Mouse (Mus musculus) right cerebral cortex, adult 2 months (tissue): ENCODE results near the gene Agbl1.
"Not testable (repeated sequence)": the region's sequence is repeated elsewhere in the genome, so short reads cannot be mapped to it uniquely, and the experiment has no call there.

Source experiments
- DNase-seq, 2 experiments: peaks; one replicate each; pipeline ENCODE4 v3.0.0; 2021 to 2022; ENCODE audit warnings: low spot score in 2 of 2

The Agbl1 gene

DNA sequence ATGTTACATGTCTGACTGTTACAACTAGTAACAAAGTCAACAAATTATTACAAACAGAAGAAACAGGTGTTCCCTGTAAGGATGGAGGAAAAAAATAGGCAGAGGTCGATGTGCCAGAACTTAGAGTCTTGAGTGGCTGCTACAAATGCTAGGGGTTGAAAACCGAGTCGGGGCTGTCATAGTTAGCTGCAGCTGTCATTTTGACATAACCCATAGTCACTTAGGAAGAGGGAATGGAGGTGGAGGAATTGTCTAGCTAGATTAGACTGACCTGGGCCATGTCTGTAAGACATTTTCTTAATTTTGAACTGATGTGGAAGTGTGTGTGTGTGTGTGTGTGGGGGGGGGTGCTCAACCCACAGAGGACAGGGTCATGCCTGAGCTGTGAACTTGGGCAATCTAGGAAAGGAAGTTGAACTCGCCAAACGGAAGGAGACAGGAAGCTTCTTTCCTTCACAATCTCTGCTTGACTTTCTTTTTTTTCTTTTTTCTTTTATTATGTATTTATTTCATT, 364.9 kb downstream of the Agbl1 start:
- no peak for DNase-seq

DNA sequence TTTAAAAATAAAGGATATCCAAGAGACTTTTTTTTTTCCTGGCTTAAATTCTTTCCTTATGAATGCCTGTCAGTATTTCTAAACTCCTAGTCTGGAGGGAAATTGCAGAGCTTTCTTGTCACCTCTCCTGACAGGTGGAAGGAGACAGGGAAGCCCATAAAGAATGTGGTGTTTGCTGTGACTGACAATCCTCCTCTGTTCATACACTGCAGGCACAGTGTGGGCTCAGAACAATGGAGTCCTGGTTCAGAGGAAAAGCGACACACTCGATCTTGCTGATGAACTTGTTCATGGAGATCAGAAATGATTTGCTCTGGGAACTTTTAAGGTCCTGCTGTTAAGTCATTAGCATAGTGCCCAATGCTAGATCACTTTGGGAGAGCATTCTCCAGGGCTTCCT, 368.1 kb downstream of the Agbl1 start:
- DNase-seq = no peak

DNA sequence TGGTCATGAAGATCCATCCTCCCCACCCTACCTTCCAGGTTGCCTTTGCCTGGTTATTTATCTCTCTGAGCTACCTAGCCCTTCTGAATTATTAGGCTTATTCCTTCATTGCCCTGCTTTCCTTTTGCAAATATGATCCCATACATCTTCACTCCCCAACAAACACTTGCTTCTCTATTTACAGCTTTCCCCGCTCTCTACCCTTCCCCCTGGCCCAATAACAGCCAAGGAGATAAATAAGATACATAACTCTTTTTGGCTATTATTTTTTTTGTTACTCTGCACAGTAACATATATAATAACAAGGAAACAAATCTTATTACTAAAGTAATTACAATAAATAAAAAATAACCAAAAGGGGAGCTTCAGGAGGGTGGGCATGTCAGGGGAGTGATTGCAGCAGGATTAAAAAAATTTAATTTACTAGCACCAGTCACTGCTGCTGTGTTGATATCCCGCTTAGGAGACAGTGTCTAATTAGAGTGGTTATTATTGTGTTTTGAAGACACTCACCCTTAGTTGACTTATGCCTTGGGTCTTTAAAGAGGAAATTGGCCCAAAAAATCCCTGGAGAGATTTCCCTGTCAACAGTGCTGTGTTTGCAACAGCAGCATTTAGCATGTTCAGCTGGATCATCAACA, 370.5 kb downstream of the Agbl1 start:
- no peak for DNase-seq

DNA sequence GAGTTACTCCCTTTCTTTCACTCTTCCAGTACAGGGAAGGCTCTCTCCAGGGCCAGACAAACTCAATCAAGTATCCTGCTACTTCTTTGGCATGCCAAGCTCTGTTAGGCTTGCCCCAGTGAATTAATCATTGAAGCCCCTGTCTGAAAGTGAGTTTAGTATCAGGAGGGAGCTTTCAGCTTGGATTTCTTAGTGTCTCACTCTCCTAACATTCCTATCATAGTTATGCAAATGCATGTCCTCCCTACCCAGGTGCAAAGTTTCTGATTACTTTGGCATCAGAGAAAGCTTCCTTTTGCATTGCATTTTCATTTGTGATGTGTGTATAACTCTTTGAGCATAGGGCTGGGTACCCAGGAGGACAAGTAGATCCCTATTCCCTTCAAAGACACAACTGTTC, 399.8 kb downstream of the Agbl1 start:
- no peak for DNase-seq

DNA sequence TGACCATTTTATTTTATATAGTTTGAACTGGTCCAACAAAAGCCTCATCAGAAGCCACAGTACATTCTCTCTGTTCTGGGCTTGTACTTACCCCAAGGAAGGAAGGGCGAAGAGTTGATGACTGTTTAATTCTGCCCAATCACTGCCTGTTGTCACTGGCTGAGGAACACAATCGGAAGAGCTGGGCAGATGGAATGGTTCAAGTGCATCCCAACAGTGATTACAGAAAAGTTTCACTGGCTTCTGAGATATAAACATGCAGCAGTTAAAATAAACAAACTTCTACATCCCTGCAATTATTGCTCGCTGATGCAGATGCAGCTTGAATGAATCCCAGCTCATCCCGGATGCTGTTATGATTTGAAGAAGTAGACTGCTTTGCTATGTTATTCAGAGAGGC, 421.3 kb downstream of the Agbl1 start:
- no peak for DNase-seq

DNA sequence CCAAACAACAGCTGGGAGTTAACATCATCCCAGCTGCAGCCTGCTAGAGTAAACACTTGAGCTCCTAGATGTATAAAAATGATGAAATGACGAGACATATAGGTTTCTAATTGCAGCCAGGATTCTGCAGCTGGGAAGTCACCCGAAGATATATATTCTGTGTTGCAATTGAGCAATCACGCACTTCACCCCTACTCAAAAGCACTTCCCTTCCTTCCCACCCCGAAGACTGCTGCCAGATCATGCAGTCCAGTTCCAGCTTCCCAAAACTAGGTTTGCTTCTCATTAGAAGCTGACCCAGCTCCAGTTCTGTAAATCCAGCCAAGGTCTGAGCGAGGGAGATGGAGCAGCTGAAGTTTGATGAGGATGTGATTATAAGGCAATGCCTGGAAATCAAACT, 431.4 kb downstream of the Agbl1 start:
- no peak for DNase-seq

DNA sequence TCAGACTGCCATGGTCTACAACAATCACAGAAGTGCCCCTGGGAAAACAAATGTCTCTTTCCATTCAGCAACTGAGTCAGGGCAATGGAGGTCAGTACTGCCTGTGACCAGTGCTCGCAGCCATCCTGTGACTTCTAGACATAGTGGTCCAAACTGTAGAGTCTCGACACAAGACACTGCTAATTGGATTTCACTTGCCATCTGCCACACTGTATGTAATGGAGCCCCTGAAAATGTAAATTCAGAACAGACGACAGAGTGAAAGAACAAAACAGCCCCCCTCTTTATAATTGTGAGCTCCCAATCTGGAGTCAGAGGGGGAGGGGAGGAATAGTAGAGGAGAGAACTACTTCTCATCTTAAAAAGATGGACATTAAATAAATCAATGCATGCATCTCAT, 445.2 kb downstream of the Agbl1 start:
- DNase-seq = no peak

DNA sequence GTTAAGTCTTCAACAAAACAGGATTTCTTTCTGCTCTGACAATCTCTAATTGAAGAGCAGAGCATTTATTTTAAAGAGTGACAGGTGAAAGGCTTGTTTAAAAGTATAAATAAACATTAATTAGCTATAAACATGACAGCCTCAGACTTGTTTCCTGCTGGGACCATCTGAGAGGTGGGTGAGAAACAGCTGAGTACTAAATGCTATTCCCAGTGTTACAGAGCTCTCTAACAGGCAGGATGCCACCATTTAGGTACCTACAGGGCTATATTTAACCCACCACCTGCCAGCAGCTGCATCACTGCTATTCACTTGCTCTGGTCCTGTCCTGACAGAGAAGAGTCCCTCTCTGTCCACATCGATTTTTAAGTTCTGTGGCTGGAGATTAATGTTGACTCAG, 471.5 kb downstream of the Agbl1 start:
- peak in 1 of 2 experiments; percentile 16 for DNase-seq

DNA sequence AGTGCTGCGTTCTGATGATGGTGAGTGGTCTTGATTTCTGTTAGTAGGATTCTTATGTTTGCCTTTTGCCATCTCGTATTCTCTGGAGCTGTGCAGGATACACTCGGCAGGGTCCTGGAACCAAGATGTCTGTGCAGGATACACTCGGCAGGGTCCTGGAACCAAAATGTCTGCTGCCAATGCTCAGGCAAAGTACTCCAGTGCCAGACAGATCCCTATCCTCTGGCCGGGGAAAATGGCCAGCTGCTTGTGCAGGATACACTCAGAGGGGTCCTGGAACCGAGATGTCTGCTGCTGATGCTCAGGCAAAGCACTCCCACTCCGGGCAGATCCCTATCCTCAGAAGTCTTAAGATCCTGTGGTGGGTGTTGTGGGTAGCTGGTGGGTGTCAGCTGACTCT, 502.5 kb downstream of the Agbl1 start:
- DNase-seq = not testable (repeated sequence)

DNA sequence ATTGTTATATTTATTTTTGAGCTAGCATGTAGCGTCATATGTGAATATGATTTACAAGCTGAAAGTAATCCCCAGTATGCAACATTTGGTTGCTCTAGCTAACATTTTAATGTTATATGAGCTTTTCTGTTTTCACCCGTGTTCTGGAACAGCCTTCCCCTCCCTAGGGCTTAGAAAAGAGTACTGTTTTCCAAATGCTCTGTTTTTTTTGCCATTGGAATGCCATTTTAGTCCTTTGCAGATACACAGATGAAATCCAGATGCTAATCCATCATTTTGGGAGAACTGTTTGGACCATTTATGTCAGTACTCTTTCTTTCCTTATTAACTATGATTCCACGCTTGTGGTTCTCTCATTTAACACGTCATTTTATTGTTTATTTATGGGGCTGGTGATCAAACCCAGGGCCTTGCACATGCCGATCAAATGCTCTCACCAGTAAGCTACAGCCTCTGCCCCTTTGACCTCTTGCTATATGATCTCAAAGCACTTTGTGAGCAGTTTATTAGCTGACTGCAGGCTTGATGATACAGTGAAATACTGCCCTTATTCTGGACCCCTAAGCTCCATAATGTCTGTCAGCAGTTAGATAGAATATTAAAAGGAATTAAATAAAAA, 547.7 kb downstream of the Agbl1 start:
- DNase-seq = no peak

DNA sequence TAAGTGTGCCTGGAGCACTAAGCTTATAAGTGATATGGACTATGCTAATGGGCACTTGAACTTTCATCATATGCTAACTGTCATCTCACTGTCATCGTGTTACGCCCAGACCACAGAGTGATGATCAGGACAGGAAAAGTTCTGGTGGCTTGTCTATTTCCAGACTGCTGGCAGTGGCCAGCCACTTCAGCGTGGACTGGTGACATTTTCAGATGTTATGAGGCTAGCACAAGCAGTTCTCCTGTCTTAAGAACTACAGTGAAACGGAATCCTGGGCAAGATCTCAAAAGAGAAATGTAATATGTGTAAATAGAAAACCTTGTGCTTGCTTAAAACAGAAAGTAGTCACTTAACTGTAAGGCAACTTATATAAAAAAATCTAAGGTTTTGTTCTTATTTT, 550.8 kb downstream of the Agbl1 start:
- DNase-seq = no peak

DNA sequence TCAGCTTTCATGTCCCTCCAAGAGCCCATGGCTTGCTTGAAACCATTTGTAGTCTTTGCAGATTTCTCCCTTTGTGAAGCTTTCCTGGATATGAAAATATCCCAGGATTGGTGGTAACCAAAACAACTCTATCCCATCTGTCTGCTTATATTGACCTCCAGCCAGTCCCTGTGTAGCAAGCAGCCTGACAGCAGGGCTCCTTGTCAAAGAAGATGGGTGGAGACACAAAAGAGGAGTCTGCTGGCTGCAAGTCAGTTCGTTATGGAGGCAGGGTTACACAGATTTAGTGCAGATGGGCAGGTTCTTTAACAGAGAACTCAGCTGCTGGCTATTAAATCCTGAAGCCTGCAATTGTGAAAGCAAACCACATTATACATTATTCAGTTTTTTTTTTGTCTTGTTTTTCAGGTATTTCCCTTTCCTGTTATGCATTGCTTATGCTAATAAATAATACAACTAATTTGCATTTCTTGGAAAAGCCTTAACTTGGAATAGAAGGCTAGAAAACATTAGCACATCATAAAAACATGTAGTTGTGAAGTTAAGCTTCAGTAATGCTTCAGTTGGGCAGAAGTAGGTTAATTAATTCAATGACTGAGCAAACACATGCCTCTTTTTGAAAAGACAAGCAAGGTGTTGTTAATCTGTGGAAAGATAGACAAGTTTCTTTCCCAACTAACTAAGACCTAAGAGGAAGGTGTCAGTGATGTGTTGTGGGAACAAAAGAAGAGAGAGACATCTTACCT, 559.0 kb downstream of the Agbl1 start:
- no peak for DNase-seq

DNA sequence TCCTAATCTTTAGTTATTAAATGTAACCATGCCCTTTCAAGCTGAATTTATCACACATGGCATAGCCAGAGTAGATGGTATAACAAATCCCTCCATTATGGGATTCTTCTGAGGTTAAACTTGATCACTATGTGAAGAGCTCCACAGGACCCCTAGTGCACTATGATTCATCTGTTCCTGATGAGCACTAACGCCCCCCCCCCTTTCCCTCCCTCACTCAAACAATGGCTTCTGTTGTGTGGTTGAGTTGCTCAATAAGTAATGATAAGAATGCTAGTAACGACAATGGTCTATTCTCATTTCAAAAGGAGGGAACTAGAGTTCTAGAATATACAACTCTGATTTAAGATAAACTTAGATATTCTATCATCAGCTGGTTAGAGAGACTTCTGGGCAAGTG, 560.4 kb downstream of the Agbl1 start:
- no peak for DNase-seq

DNA sequence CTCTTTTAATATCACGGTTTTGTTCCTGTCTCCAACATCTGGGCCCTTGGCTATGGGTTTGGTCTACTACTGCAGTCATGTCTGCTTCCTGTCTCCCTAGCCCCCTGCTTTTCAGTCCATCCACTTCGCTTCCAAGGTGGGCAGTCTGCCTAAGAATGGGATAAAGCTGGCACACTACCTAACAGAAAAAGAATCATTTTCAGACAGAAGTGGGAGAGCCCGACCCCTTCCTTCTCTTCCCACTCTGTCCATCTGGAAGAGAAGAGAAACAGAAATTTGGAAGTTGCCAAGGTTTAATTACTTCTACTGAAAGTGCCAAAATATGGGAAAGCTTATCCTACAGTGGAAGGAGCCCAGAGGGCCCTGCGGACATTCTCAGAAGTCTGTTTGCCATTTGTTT, 561.6 kb downstream of the Agbl1 start:
- no peak for DNase-seq

DNA sequence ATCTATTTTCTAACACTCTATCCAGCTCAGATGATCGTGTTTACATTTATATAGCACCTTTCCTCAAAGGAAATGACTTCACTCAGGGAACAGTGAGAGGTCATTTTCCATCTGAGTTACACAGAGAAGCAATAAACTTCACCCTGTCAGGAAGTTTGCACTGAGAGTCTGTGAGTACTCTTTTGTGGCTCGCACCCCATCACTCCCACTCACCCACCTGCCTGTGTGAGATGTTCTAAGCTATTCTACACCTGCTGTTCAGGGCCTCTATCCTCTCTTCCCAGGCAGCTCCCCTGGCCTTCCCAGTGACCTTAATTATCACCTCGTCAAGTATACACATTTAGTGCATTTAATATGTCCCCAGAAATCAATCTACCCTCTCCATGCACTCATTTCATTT, 580.3 kb downstream of the Agbl1 start:
- no peak for DNase-seq

DNA sequence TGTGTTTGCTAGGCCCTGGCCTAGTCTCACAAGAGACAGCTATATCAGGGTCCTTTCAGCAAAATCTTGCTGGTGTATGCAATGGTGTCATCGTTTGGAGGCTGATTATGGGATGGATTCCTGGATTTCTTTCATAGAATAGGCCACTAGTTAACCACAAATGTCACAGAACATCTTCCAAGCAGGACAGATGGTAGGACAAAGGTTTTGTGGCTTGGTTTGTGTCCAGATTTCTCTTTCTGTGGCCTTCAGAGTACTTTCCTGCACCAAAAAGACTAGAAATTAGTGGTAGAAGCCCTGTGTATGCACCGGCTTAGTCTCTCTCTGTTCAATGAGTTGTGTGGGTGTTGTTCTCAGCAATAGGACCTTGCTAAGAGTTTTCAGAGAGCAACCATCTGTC, 590.9 kb downstream of the Agbl1 start:
- no peak for DNase-seq

DNA sequence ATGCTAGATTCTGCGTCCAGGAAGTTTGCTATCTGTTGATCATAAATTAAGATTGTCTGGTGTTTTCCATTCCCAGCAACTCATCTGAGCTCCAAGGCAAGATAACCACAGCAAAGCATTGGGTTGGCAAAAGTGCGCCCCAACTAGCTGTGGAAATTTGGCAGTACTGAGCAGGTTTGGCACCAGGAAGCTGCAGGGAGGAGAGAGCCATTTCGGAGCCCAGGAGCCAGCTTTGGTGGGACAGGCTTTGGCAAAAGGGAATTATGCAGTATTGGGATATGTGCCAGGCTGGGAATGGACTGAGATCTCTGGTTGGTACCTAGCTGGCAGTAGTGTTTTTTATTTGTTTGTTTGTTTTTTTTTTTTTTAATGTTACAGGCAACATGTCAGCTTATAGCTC, 612.5 kb downstream of the Agbl1 start:
- DNase-seq = no peak

DNA sequence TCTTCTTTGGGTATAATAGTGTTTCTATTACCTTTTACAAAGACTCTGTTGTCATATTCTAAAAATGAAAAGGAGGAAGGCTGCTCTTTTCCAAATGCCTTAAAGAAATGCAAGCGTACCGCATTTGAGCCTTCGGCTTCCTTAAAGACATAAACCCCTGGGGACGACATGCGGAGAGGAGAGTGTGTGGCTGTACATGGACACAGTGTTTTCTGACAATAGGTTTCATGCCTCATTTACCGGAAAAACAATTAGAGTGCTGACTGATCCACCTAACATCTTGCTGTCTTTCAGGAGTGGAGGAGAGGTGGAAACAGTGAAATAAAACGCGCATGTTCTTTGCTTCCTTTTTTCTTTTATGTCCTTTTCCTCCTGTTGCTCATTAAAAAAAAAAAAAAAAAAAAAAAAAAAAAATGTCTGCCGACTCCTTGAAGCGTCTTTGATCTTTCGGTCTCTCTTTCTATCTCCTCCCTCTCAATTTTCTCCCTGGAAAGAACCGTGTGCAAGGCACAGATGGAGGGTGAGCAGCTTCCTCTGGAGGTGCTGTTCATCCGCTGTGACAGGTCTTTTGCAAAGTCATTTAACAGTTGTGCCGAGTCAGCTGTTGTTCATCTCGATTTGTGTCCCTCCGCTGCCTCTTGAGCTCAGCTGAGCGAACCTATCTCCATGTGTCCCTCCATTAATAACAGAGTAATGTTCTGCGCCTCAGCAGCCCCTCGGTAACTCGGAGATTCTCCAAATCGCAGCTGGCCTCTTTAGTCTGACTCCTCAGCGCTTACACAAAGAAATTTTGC, 659.9 kb downstream of the Agbl1 start:
- DNase-seq = peak; percentile 20 to 25

DNA sequence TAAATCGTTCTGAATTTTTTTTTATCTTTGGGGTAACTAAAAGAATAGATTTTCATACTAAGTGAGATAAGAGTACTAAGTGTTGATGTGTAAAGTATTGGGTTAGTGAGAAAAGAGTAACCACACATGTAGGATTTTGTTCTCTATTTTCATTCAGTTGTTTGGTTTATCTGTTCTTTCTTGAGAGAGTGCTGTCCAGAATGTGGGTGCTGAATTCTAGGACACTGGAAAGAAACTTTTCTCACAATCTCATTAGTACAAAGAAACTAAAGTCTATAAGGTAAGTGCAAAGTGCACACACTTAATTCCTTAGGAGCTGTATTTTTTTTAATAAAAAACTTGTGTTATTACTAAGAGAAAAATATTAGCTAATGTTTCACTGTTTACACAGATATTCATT, 674.4 kb downstream of the Agbl1 start:
- DNase-seq = no peak

DNA sequence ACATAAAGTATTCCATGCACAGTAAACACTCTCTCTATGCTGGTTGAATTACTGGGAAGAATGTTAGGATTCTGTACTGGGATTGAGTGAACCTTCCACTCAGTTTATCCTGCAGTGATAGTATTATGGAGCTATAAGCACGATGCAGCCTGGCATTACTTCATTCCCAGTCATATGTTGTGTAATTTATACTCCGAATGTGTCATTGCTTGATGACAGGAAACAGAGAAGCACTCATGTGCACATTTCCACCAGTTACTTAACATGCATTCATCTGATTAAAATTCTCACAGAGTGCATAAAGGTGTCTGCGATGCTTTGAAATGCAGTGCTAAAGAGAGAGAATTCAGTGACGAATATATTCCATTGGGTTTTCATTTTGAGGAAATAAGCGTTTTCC, 682.0 kb downstream of the Agbl1 start:
- DNase-seq = no peak

DNA sequence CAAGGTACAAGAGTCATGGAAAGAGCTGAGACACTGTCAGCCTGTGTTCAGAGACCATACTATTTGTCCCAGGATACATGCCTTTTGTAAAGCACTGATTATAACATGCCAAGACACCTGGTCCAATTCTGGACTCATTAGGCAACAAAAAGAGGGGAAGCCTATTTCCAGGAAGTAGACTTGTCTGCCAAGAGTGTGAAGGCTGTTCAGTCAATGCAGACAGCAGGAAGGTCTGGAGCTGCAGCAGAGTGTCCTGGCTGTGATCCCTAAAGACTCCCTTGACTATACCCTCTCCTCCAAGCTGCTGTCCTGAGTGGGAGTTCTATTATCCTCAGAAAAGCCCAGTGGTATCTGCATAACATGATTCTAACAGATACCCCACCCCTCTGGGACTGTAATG, 689.2 kb downstream of the Agbl1 start:
- no peak for DNase-seq

DNA sequence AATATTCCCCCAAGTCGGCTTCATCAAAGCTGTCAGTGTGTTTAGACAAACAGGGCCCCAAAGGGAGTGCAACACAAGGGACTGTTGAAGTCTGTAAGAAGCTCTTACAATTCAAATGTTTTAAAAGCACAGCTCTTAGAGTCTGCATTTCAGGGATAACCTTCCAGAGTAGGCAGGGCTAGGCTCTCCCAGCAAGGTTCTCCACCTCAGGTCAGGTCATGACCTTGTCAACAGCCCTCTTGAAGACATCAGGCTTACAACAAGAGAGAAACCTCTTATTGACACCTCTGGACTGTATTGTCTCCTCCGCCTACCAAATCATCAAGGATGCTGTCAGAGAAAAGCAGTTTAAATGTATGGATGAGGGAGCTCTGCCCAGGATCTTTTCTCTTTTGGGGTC, 692.0 kb downstream of the Agbl1 start:
- DNase-seq = no peak
